Mouse (Mus musculus) thymus, adult 2 months (tissue): ENCODE measurements at regions not wholly inside any gene's neighbourhood (a gene's known extent, or its start where the extent isn't known, plus 50 kb on each side); places are given as distances from the start of the nearest gene placed in this dataset.

ENCODE experiments used
- DNase-seq: peaks from one replicate; pipeline ENCODE4 v3.0.0; 2021
- H3K27ac ChIP-seq: fragments of 200-500 bp; 2 replicates; pipeline ENCODE4 v1.5.1; 2012; ENCODE audit warnings: low read length, control low read depth; ENCODE audit not compliant: control insufficient read depth, insufficient read depth
- H3K27me3 ChIP-seq: fragments of 200-500 bp; 2 replicates; pipeline ENCODE4 v1.6.1; 2012; ENCODE audit warnings: mild to moderate bottlenecking, low read length, moderate library complexity, mixed read lengths; ENCODE audit not compliant: control insufficient read depth, insufficient read depth
- H3K36me3 ChIP-seq: fragments of 200-500 bp; 2 replicates; pipeline ENCODE4 v1.6.1; 2012; ENCODE audit warnings: mild to moderate bottlenecking, low read length, moderate library complexity; ENCODE audit not compliant: control insufficient read depth, insufficient read depth
- H3K4me1 ChIP-seq: fragments of 200-500 bp; replicated peaks from 2 replicates; pipeline ENCODE4 v1.6.1; 2012; ENCODE audit warnings: low read length; ENCODE audit not compliant: control insufficient read depth, insufficient read depth
- H3K4me3 ChIP-seq: fragments of 200-500 bp; 2 replicates; pipeline ENCODE4 v1.5.1; 2012; ENCODE audit warnings: mild to moderate bottlenecking, low read length, control low read depth, moderate library complexity; ENCODE audit not compliant: control insufficient read depth, insufficient read depth
- CTCF ChIP-seq: fragments of 200-500 bp; IDR thresholded peaks from 2 replicates; pipeline ENCODE4 v1.5.1; 2012; ENCODE audit warnings: mild to moderate bottlenecking, control low read depth, low read length, moderate library complexity, borderline replicate concordance; ENCODE audit not compliant: control insufficient read depth, poor library complexity, insufficient read depth; ENCODE audit errors: extremely low read depth
- POLR2A ChIP-seq: fragments of 200-500 bp; IDR thresholded peaks from 2 replicates; pipeline ENCODE4 v1.6.1; 2012; ENCODE audit warnings: mild to moderate bottlenecking, low read length, control low read depth, moderate library complexity; ENCODE audit not compliant: control insufficient read depth, poor library complexity, insufficient read depth; ENCODE audit errors: extremely low read depth
- WGBS: fragments of 180-500 bp; shearing (Covaris S2); methylation state at CpG from one replicate; pipeline ENCODE4 v1.1.7; 2018; 5-methylcytosine and 5-hydroxymethylcytosine counted together

DNA sequence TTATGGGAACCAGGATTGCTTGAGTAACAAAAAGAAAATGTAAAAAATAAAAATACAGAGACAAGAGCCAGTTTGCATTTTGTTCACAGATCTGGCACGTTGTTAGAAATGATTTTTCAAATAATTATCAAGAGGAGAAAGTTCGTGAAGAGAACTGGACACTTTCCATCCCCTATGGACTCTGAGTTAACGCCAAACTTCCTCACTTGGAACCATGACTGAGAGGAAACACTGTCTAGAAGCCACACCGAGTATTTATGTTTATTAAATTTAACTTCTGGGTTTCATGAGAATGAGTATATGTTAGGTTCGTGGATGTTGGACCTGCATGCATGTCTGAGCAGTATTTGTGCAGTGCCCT lies 329.6 kb downstream of the Rnd3 start:
- Histone ChIP-seq H3K27me3 (no peaks in the 10 kb centered on the region), H3K4me3 (no peak overlapping the region), H3K4me1 (no peaks in the 10 kb centered on the region), H3K36me3 (no peaks in the 10 kb centered on the region), H3K27ac (no peak overlapping the region)
- WGBS, result 92% methylated on average over 5 of the region's 5 CpGs
- DNase-seq, result no peak
- TF ChIP-seq CTCF, result no peak
- no peak for TF ChIP-seq POLR2A

DNA sequence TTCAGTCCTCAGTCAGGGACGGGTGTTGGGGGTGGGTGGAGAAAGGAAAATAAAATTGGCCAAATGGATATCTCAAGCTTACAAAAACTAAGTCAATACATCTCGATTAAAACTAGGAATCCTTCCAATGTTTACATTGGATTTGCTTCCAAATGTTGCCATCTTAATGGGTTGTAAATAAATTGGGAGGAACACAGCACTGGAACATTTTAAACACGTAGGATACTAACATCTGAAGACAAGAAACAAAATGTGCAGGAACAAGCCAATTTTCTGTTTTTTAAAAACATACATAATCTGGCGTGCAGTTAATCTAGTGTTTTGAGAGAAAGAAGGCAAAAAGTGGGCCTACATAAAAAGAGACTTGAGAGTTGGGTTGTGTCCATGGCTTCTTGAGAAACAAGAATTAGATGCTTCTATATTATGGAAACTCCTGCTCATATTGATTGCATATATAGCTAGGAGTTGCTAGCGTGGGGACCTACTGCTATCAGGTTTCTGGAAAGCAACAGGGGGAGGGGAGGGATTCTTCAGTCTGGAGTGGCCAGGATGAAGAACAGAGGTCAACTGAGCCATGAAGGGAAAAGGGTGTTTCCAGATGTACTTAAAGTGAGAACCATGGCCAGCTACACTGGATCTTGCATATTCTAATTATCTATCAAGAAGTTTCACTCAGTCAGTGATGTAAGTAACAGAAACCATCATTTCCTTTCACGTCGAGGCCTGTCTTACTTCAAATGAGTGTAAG lies 330.2 kb downstream of the Rnd3 start:
- no peak for DNase-seq
- Histone ChIP-seq H3K4me3 (no peak overlapping the region), H3K27ac (no peak overlapping the region), H3K36me3 (no peaks in the 10 kb centered on the region), H3K4me1 (peaks cover 2% of the 10 kb centered on the region; the same call in 1 of the 2 replicates), H3K27me3 (no peaks in the 10 kb centered on the region)
- TF ChIP-seq POLR2A (no peak), CTCF (no peak)
- 88% methylated on average over 7 of the region's 7 CpGs for WGBS

DNA sequence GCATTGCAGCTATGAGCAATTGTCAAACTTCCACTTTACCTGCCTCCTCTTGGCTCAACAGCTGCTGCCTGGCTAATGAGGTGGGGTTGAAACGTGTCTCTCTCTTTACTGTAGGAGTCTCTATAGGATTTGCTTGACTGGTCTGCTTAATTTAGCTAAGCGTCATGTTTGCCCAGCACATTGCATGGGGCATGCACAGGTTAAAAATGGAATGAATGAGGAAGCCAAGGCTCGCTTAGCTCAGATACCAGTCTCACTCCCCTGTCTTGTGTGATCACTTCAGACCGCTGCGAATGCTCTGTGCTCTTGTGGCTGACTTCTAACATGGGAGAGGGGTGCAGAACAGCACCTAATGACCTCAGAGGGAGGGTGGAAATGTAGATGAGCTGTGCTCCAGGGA lies 332.5 kb downstream of the Rnd3 start:
- DNase-seq, result no peak
- 96% methylated on average over 5 of the region's 5 CpGs for WGBS
- Histone ChIP-seq H3K4me1 (peaks cover 2% of the 10 kb centered on the region; the same call in 1 of the 2 replicates), H3K27ac (no peak overlapping the region), H3K36me3 (no peaks in the 10 kb centered on the region), H3K27me3 (no peaks in the 10 kb centered on the region), H3K4me3 (no peak overlapping the region)
- TF ChIP-seq POLR2A, result no peak
- TF ChIP-seq CTCF, result no peak

DNA sequence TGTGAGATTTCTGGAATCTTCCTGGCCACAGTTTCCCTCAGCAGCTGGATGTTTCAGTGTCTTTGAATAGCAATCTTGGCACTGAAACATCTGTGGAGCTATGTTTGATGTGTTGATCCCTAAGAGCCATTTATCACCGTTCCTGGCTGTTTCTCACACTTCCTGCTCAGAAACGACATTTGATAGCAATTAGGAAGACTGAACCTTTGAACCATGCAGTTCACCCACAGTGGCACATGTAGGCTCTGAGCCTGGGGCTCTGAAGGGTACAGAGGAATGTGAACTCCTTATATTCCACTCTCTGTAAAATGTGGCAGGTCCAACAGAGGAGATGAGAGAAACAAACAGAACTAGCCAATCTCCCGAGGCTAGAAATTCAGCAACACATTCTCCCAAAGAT lies 333.4 kb downstream of the Rnd3 start:
- H3K27me3 ChIP-seq, result no peaks in the 10 kb centered on the region
- TF ChIP-seq CTCF (no peak), POLR2A (no peak)

DNA sequence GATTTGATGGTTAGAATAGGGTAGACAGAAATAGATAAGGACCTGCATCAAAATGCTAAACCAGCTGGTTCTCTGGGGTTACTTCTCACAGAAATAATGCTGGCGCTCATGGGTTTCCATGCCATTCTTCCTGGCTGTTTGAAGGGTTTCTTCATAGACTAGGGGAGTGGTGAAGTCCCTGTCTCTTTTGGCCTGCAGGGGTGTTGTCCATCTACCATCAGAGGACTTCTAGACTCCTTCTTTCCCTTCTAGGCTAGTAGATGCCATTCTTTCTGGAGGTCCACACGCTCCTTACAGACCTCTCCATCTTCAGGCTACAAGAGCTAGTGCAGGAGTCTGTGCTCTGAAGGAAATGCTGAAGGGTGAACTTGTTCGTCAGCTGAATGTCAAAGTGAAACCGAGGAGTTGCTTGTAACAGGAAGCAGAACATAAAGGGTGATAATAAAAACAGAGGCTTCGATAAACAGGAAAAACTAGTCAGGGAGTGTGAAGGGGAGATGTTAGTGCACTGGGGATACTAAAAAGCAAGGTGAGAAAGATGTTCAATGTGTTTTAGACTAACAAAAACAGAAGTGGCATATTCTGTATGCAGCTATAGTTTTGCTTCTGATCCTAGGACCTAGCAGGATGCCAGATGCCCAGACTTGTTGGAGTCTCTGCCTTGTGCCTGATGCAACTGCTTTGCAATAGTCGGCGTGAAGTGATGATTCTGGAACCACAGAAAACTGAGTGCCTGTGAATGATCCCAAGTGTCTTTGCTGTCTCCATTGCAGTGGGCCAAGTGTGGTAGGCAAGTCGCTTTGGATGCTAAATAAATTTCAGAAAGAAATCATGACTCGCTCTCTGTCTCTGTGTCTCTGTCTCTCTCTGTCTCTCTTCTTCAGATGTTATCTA lies 335.1 kb downstream of the Rnd3 start:
- TF ChIP-seq POLR2A, result no peak
- TF ChIP-seq CTCF, result no peak
- Histone ChIP-seq H3K4me3 (no peak overlapping the region), H3K27ac (peak overlapping the region; percentile 60; the same call in 1 of the 2 replicates), H3K4me1 (peaks cover 2% of the 10 kb centered on the region; the same call in 1 of the 2 replicates), H3K27me3 (no peaks in the 10 kb centered on the region), H3K36me3 (no peaks in the 10 kb centered on the region)
- DNase-seq, result peak; percentile 2
- 59% methylated on average over 9 of the region's 9 CpGs for WGBS

More for the DNA sequence above, 333.4 kb downstream of the Rnd3 start:
- Histone ChIP-seq H3K4me1 (peaks cover 2% of the 10 kb centered on the region; the same call in 1 of the 2 replicates), H3K4me3 (no peak overlapping the region), H3K27ac (no peak overlapping the region), H3K36me3 (no peaks in the 10 kb centered on the region)
- DNase-seq, result no peak
- WGBS, result 80% methylated on average over 3 of the region's 3 CpGs

DNA sequence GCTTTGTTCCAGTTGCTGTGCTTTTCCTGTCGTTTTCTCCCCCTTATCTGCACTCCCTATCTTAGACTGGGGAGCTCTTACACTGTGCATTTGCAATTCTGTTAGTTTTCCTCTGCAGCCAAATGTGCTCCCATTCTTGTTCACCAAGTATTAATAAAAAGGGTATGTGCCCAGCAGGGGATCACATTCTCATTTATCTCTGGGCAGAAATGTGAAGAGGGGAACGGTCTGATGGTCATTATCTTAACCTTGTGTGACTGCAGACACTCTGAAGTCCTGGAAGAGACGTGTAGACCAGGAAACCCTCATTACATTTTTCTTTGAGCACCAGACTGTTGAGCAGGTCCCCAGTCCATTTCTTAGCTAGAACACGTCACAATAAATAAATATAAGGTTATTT lies 336.6 kb downstream of the Rnd3 start:
- TF ChIP-seq POLR2A (no peak), CTCF (no peak)
- Histone ChIP-seq H3K4me3 (no peak overlapping the region), H3K36me3 (no peaks in the 10 kb centered on the region), H3K4me1 (peaks cover 2% of the 10 kb centered on the region; the same call in 1 of the 2 replicates), H3K27me3 (no peaks in the 10 kb centered on the region), H3K27ac (no peak overlapping the region)
- no peak for DNase-seq
- WGBS, result 83% methylated on average over 4 of the region's 4 CpGs
